Mouse (Mus musculus) heart, adult 2 months (tissue): ENCODE results near the gene Arl6ip6.

Experiments
- CTCF ChIP-seq: fragments of 200-600 bp; IDR thresholded peaks from 2 replicates; pipeline ENCODE4 v1.8.1; 2022; ENCODE audit warnings: antibody characterized with exemption, mild to moderate bottlenecking, moderate library complexity
- POLR2A ChIP-seq: fragments of 200-500 bp; IDR thresholded peaks from 2 replicates; pipeline ENCODE4 v1.6.1; 2011; ENCODE audit warnings: mild to moderate bottlenecking, low read depth, low read length, control low read depth; ENCODE audit not compliant: insufficient read depth

GRCm38 (mm10) chr2:53204373-53205274 is 13.1 kb downstream of the Arl6ip6 start:
- TF ChIP-seq CTCF (peak; percentile 79), POLR2A (no peak)
